Mouse (Mus musculus): ENCODE data around the gene Cwc22. TPM values are rescaled to one million over a fixed set of nuclear protein-coding genes. Genes with fewer than 3 reads are reported as not detected.

The Cwc22 gene
- polyA plus RNA-seq, 1 experiment, result 6.7 TPM

- Histone ChIP-seq H3K36me3 (ENCODE audit: control insufficient read depth, insufficient read depth, low read length) (no peaks in the 10 kb centered on the region), H3K4me3 (ENCODE audit: control insufficient read depth, insufficient read depth, low read length) (no peak overlapping the region), H3K4me1 (replicated peaks; ENCODE audit: control insufficient read depth, insufficient read depth, low read length) (no peaks in the 10 kb centered on the region), H3K27ac (ENCODE audit: control insufficient read depth, insufficient read depth, low read length) (no peak overlapping the region), H3K27me3 (ENCODE audit: control insufficient read depth, insufficient read depth, low read length) (no peaks in the 10 kb centered on the region)
- no peak for TF ChIP-seq CTCF (IDR thresholded peaks at IDR 0.05; ENCODE audit: borderline replicate concordance, control insufficient read depth, extremely low read depth, insufficient read depth, low read length, poor library complexity)
- 88% methylated on average over 1 of the region's 1 CpGs for WGBS
- no peak for DNase-seq
Measured at GRCm38 (mm10) chr2:77971871-77972270, 25.7 kb upstream of the Cwc22 start.

DNA sequence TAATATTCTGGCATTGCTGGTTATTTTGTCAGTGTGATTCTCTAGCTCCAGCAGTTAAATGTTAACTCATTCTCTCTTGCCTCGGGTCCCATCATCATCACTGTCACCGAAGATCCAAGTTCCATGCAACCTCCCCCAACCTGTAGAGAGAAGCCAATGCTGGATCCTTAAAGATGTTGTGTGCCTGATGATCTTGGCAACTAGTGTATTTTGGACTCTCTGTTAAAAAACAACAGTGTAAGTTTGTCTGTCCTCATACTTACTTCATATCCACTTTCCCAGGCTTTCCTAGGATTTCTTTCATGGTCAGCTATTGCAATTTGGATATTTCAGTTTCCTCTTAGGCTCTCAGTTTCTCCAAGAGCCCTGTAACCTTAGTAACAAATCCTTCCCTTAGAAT lies 25.2 kb upstream of the Cwc22 start:
- 82% methylated on average over 2 of the region's 2 CpGs for WGBS
- Histone ChIP-seq H3K4me1 (replicated peaks; ENCODE audit: control insufficient read depth, insufficient read depth, low read length) (no peaks in the 10 kb centered on the region), H3K4me3 (ENCODE audit: control insufficient read depth, insufficient read depth, low read length) (no peak overlapping the region), H3K27ac (ENCODE audit: control insufficient read depth, insufficient read depth, low read length) (no peak overlapping the region), H3K27me3 (ENCODE audit: control insufficient read depth, insufficient read depth, low read length) (no peaks in the 10 kb centered on the region), H3K36me3 (ENCODE audit: control insufficient read depth, insufficient read depth, low read length) (no peaks in the 10 kb centered on the region)
- DNase-seq, result no peak
- no peak for TF ChIP-seq CTCF (IDR thresholded peaks at IDR 0.05; ENCODE audit: borderline replicate concordance, control insufficient read depth, extremely low read depth, insufficient read depth, low read length, poor library complexity)
- no peak for TF ChIP-seq POLR2A (IDR thresholded peaks at IDR 0.05; ENCODE audit: control insufficient read depth, extremely low read depth, insufficient read depth, low read length, poor library complexity)

GRCm38 (mm10) chr2:77970556-77970955 lies 24.4 kb upstream of the Cwc22 start:
- Histone ChIP-seq H3K4me1 (replicated peaks; ENCODE audit: control insufficient read depth, insufficient read depth, low read length) (no peaks in the 10 kb centered on the region), H3K27ac (ENCODE audit: control insufficient read depth, insufficient read depth, low read length) (no peak overlapping the region), H3K36me3 (ENCODE audit: control insufficient read depth, insufficient read depth, low read length) (no peaks in the 10 kb centered on the region), H3K4me3 (ENCODE audit: control insufficient read depth, insufficient read depth, low read length) (no peak overlapping the region), H3K27me3 (ENCODE audit: control insufficient read depth, insufficient read depth, low read length) (no peaks in the 10 kb centered on the region)
- no peak for DNase-seq
- 83% methylated on average over 3 of the region's 3 CpGs for WGBS
- TF ChIP-seq POLR2A (IDR thresholded peaks at IDR 0.05; ENCODE audit: control insufficient read depth, extremely low read depth, insufficient read depth, low read length, poor library complexity), result no peak
- TF ChIP-seq CTCF (IDR thresholded peaks at IDR 0.05; ENCODE audit: borderline replicate concordance, control insufficient read depth, extremely low read depth, insufficient read depth, low read length, poor library complexity), result no peak

GRCm38 (mm10) chr2:77969956-77970355 lies 23.8 kb upstream of the Cwc22 start:
- Histone ChIP-seq H3K36me3 (ENCODE audit: control insufficient read depth, insufficient read depth, low read length) (no peaks in the 10 kb centered on the region), H3K4me1 (replicated peaks; ENCODE audit: control insufficient read depth, insufficient read depth, low read length) (no peaks in the 10 kb centered on the region), H3K27me3 (ENCODE audit: control insufficient read depth, insufficient read depth, low read length) (no peaks in the 10 kb centered on the region), H3K27ac (ENCODE audit: control insufficient read depth, insufficient read depth, low read length) (no peak overlapping the region), H3K4me3 (ENCODE audit: control insufficient read depth, insufficient read depth, low read length) (no peak overlapping the region)
- DNase-seq, result no peak
- WGBS, result 96% methylated on average over 4 of the region's 4 CpGs
- TF ChIP-seq CTCF (IDR thresholded peaks at IDR 0.05; ENCODE audit: borderline replicate concordance, control insufficient read depth, extremely low read depth, insufficient read depth, low read length, poor library complexity) (no peak), POLR2A (IDR thresholded peaks at IDR 0.05; ENCODE audit: control insufficient read depth, extremely low read depth, insufficient read depth, low read length, poor library complexity) (no peak)

DNA sequence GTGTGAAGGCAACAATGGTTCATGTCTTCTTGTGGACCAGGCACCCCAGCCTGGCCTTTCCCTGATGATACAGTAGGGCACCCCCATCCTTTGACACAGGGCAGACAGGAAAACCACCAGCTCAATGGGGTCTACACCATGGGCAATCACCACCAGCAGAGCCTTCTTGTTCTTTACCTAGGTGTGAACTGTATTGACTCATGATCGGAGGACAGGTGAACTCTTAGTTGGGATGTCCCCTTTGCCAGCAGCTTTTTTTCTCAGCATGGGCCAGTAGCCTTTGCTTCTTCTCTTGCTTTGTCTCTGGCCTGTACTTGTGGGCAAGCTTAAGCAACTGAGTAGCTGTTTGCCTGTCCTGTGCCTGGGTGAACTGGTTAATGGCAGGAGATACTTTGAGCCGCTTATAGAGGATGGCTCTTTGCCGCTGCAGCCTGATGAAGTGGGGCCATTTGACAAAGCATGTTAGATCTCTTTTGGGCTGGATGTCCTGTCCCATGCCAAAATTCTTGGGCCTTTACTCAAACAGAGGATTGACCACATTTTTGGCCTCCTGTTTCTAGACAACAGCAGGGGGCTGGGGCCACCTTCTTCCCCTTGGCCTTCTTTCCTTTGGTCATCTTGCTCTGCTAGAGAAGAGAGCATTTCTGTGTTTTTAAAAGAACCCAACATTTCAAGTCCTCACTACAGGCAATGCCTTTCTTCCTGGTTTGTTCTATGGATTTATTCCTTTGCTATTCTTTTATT lies 16.4 kb upstream of the Cwc22 start:
- no peaks in the 10 kb centered on the region for H3K36me3 ChIP-seq (ENCODE audit: control insufficient read depth, insufficient read depth, low read length)

GRCm38 (mm10) chr2:77961256-77961655 lies 15.1 kb upstream of the Cwc22 start:
- Histone ChIP-seq H3K36me3 (ENCODE audit: control insufficient read depth, insufficient read depth, low read length) (no peaks in the 10 kb centered on the region), H3K4me1 (replicated peaks; ENCODE audit: control insufficient read depth, insufficient read depth, low read length) (no peaks in the 10 kb centered on the region), H3K27me3 (ENCODE audit: control insufficient read depth, insufficient read depth, low read length) (no peaks in the 10 kb centered on the region), H3K27ac (ENCODE audit: control insufficient read depth, insufficient read depth, low read length) (no peak overlapping the region), H3K4me3 (ENCODE audit: control insufficient read depth, insufficient read depth, low read length) (no peak overlapping the region)
- 76% methylated on average over 1 of the region's 1 CpGs for WGBS
- DNase-seq, result no peak
- TF ChIP-seq CTCF (IDR thresholded peaks at IDR 0.05; ENCODE audit: borderline replicate concordance, control insufficient read depth, extremely low read depth, insufficient read depth, low read length, poor library complexity), result no peak
- TF ChIP-seq POLR2A (IDR thresholded peaks at IDR 0.05; ENCODE audit: control insufficient read depth, extremely low read depth, insufficient read depth, low read length, poor library complexity), result no peak

More for the DNA sequence above, 16.4 kb upstream of the Cwc22 start:
- Histone ChIP-seq H3K4me3 (ENCODE audit: control insufficient read depth, insufficient read depth, low read length) (no peak overlapping the region), H3K27me3 (ENCODE audit: control insufficient read depth, insufficient read depth, low read length) (no peaks in the 10 kb centered on the region), H3K4me1 (replicated peaks; ENCODE audit: control insufficient read depth, insufficient read depth, low read length) (no peaks in the 10 kb centered on the region), H3K27ac (ENCODE audit: control insufficient read depth, insufficient read depth, low read length) (no peak overlapping the region)
- DNase-seq, result no peak
- TF ChIP-seq POLR2A (IDR thresholded peaks at IDR 0.05; ENCODE audit: control insufficient read depth, extremely low read depth, insufficient read depth, low read length, poor library complexity) (no peak), CTCF (IDR thresholded peaks at IDR 0.05; ENCODE audit: borderline replicate concordance, control insufficient read depth, extremely low read depth, insufficient read depth, low read length, poor library complexity) (no peak)
- WGBS, result 98% methylated on average over 3 of the region's 3 CpGs

GRCm38 (mm10) chr2:77960711-77961110 lies 14.5 kb upstream of the Cwc22 start:
- DNase-seq, result no peak
- 92% methylated on average over 3 of the region's 3 CpGs for WGBS
- Histone ChIP-seq H3K27ac (ENCODE audit: control insufficient read depth, insufficient read depth, low read length) (no peak overlapping the region), H3K36me3 (ENCODE audit: control insufficient read depth, insufficient read depth, low read length) (no peaks in the 10 kb centered on the region), H3K4me3 (ENCODE audit: control insufficient read depth, insufficient read depth, low read length) (no peak overlapping the region), H3K4me1 (replicated peaks; ENCODE audit: control insufficient read depth, insufficient read depth, low read length) (no peaks in the 10 kb centered on the region), H3K27me3 (ENCODE audit: control insufficient read depth, insufficient read depth, low read length) (no peaks in the 10 kb centered on the region)
- TF ChIP-seq CTCF (IDR thresholded peaks at IDR 0.05; ENCODE audit: borderline replicate concordance, control insufficient read depth, extremely low read depth, insufficient read depth, low read length, poor library complexity) (no peak), POLR2A (IDR thresholded peaks at IDR 0.05; ENCODE audit: control insufficient read depth, extremely low read depth, insufficient read depth, low read length, poor library complexity) (no peak)
